Mouse (Mus musculus) kidney, adult 2 months (tissue): ENCODE results near the gene Adipor2. TPM values are rescaled to one million over a fixed set of nuclear protein-coding genes. Genes with fewer than 3 reads are reported as not detected.

Experiments
- DNase-seq: peaks from one replicate; pipeline ENCODE4 v3.0.0; 2021
- H3K27ac ChIP-seq: fragments of 200-500 bp; 2 replicates; pipeline ENCODE4 v1.5.1; 2012; ENCODE audit warnings: low read depth, low read length, control low read depth, inconsistent platforms; ENCODE audit not compliant: insufficient read depth
- H3K27me3 ChIP-seq: fragments of 200-500 bp; replicated peaks from 2 replicates; pipeline ENCODE4 v1.6.1; 2012; ENCODE audit warnings: mild to moderate bottlenecking, moderate library complexity, low read length, inconsistent platforms; ENCODE audit not compliant: control insufficient read depth, insufficient read depth
- H3K36me3 ChIP-seq: fragments of 200-500 bp; 2 replicates; pipeline ENCODE4 v1.6.1; 2012; ENCODE audit warnings: mild to moderate bottlenecking, moderate library complexity, low read length, inconsistent platforms; ENCODE audit not compliant: control insufficient read depth, insufficient read depth
- H3K4me1 ChIP-seq: fragments of 200-500 bp; 2 replicates; pipeline ENCODE4 v1.6.1; 2011; ENCODE audit warnings: low read length; ENCODE audit not compliant: control insufficient read depth, insufficient read depth
- H3K4me3 ChIP-seq: fragments of 200-500 bp; 2 replicates; pipeline ENCODE4 v1.5.1; 2011; ENCODE audit warnings: mild to moderate bottlenecking, low read depth, low read length, control low read depth; ENCODE audit not compliant: insufficient read depth
- CTCF ChIP-seq: fragments of 200-500 bp; conservative IDR thresholded peaks from 2 replicates; pipeline ENCODE4 v1.5.1; 2011; ENCODE audit warnings: low read depth, mild to moderate bottlenecking, control low read depth, low read length, moderate library complexity, mixed read lengths; ENCODE audit not compliant: insufficient read depth, insufficient read length
- POLR2A ChIP-seq: fragments of 200-500 bp; IDR thresholded peaks from one replicate; pipeline ENCODE4 v1.6.1; 2011; ENCODE audit warnings: low read depth, low read length, control low read depth
- WGBS: fragments of 180-500 bp; shearing (Covaris S2); methylation state at CpG from one replicate; pipeline ENCODE4 v1.1.7; 2018; 5-methylcytosine and 5-hydroxymethylcytosine counted together
- polyA plus RNA-seq: library from polyadenylated mRNA; depleted of rRNA; stranded (reverse); fragments of >200 nt; gene quantifications from 2 replicates; pipeline ENCODE4 v1.2.3, GENCODE M21; 2012

Adipor2 gene
- polyA plus RNA-seq, 1 experiment, result 66.6 TPM

- no peaks in the 10 kb centered on the region for H3K36me3 ChIP-seq
- WGBS, result 60% methylated on average over 11 of the region's 11 CpGs
- TF ChIP-seq POLR2A (no peak), CTCF (no peak)
- no peaks in the 10 kb centered on the region for H3K27me3 ChIP-seq
- no peaks in the 10 kb centered on the region for H3K4me1 ChIP-seq
- no peak overlapping the region for H3K4me3 ChIP-seq
- H3K27ac ChIP-seq, result no peak overlapping the region
- DNase-seq, result no peak
These were observed 79.2 kb downstream of the Adipor2 start for GRCm38 (mm10) chr6:119338121-119338912.

GRCm38 (mm10) chr6:119337287-119337686 lies 80.2 kb downstream of the Adipor2 start:
- no peak for TF ChIP-seq POLR2A
- no peak for TF ChIP-seq CTCF
- WGBS, result 89% methylated on average over 3 of the region's 3 CpGs
- no peak for DNase-seq
- Histone ChIP-seq H3K4me1 (no peaks in the 10 kb centered on the region; the same call in 1 of the 2 replicates), H3K36me3 (no peaks in the 10 kb centered on the region), H3K27me3 (no peaks in the 10 kb centered on the region), H3K27ac (no peak overlapping the region), H3K4me3 (no peak overlapping the region)

- 84% methylated on average over 7 of the region's 7 CpGs for WGBS
- Histone ChIP-seq H3K4me1 (no peaks in the 10 kb centered on the region; the same call in 1 of the 2 replicates), H3K27me3 (no peaks in the 10 kb centered on the region), H3K27ac (no peak overlapping the region), H3K36me3 (no peaks in the 10 kb centered on the region), H3K4me3 (no peak overlapping the region)
- no peak for DNase-seq
- TF ChIP-seq POLR2A (no peak), CTCF (no peak)
These were observed 81.4 kb downstream of the Adipor2 start for GRCm38 (mm10) chr6:119336124-119336523.

GRCm38 (mm10) chr6:119333831-119334230 lies 83.7 kb downstream of the Adipor2 start:
- 60% methylated on average over 3 of the region's 3 CpGs for WGBS
- no peak overlapping the region for H3K27ac ChIP-seq
- H3K27me3 ChIP-seq, result no peaks in the 10 kb centered on the region
- no peak for DNase-seq
- H3K4me3 ChIP-seq, result no peak overlapping the region
- H3K36me3 ChIP-seq, result no peaks in the 10 kb centered on the region
- TF ChIP-seq POLR2A (no peak), CTCF (no peak)
- peaks cover 3% of the 10 kb centered on the region; the same call in 1 of the 2 replicates for H3K4me1 ChIP-seq

GRCm38 (mm10) chr6:119333202-119333601 lies 84.3 kb downstream of the Adipor2 start:
- H3K4me1 ChIP-seq, result peaks cover 3% of the 10 kb centered on the region; the same call in 1 of the 2 replicates
- H3K4me3 ChIP-seq, result no peak overlapping the region
- no peaks in the 10 kb centered on the region for H3K36me3 ChIP-seq
- 8% methylated on average over 3 of the region's 3 CpGs for WGBS
- DNase-seq, result peak; percentile 48
- no peak overlapping the region for H3K27ac ChIP-seq
- no peak for TF ChIP-seq POLR2A
- no peak for TF ChIP-seq CTCF
- no peaks in the 10 kb centered on the region for H3K27me3 ChIP-seq

- 41% methylated on average over 1 of the region's 1 CpGs for WGBS
- TF ChIP-seq POLR2A (no peak), CTCF (no peak)
- Histone ChIP-seq H3K27me3 (no peaks in the 10 kb centered on the region), H3K4me1 (peaks cover 3% of the 10 kb centered on the region; the same call in 1 of the 2 replicates), H3K36me3 (no peaks in the 10 kb centered on the region), H3K4me3 (no peak overlapping the region), H3K27ac (no peak overlapping the region)
- peak; percentile 24 for DNase-seq
These were observed 85.4 kb downstream of the Adipor2 start for GRCm38 (mm10) chr6:119332111-119332510.

GRCm38 (mm10) chr6:119330506-119330905 lies 87.0 kb downstream of the Adipor2 start, which contains the start of gene Lrtm2:
Lrtm2 (minus strand) TSS chr6:119330766.
- TF ChIP-seq POLR2A (no peak), CTCF (no peak)
- 3% methylated on average over 31 of the region's 31 CpGs for WGBS
- Histone ChIP-seq H3K27ac (peak within 1 kb of the TSS; percentile 62; the same call in 1 of the 2 replicates), H3K36me3 (no peaks in the 10 kb centered on the region), H3K4me1 (peaks cover 3% of the 10 kb centered on the region; the same call in 1 of the 2 replicates), H3K4me3 (peak within 1 kb of the TSS; percentile 30), H3K27me3 (no peaks in the 10 kb centered on the region)
- DNase-seq, result no peak
